Mouse (Mus musculus): ENCODE data around the gene Ccnd3. TPM values are rescaled to one million over a fixed set of nuclear protein-coding genes. Genes with fewer than 3 reads are reported as not detected.

Ccnd3 gene
- polyA plus RNA-seq, 1 experiment from 2014 or later = 394 TPM

- H3K27me3 ChIP-seq (replicated peaks) = no peaks in the 10 kb centered on the region
- WGBS = 70% methylated on average over 4 of the region's 4 CpGs
- H3K36me3 ChIP-seq = no peaks in the 10 kb centered on the region
- no peaks in the 10 kb centered on the region for H3K9me3 ChIP-seq
- ATAC-seq = no peak
- no peak overlapping the region for H3K4me2 ChIP-seq (replicated peaks)
- H3K4me3 ChIP-seq (replicated peaks) = no peak overlapping the region
- no peak overlapping the region for H3K27ac ChIP-seq
- no peaks in the 10 kb centered on the region for H3K4me1 ChIP-seq (replicated peaks)
- no peak overlapping the region for H3K9ac ChIP-seq
Observed at GRCm38 (mm10) chr17:47648966-47649365, 144.1 kb downstream of the Ccnd3 start.

Other genes starting within 250 kb of the Ccnd3 start
- gene Mrps10, start 136.2 kb upstream of the Ccnd3 start, polyA plus RNA-seq (2015; fragmentation: Nextera tagmentation; extraction: Ambion mirVana) = 75.5 and 83.0 TPM in 2 replicates
- gene Guca1b, start 119.7 kb upstream of the Ccnd3 start, polyA plus RNA-seq (2015; fragmentation: Nextera tagmentation; extraction: Ambion mirVana) = 0.52 and 0.78 TPM in 2 replicates
- gene Guca1a, start 104.5 kb upstream of the Ccnd3 start, polyA plus RNA-seq (2015; fragmentation: Nextera tagmentation; extraction: Ambion mirVana) = 2.0 and 2.3 TPM in 2 replicates
- gene AI661453, start 68.4 kb upstream of the Ccnd3 start, polyA plus RNA-seq (2015; fragmentation: Nextera tagmentation; extraction: Ambion mirVana) = 3.1 and 3.7 TPM in 2 replicates
- gene 1700001C19Rik, start 67.7 kb upstream of the Ccnd3 start, polyA plus RNA-seq (2015; fragmentation: Nextera tagmentation; extraction: Ambion mirVana) = 0.28 and 0.38 TPM in 2 replicates
- gene Taf8, start 2.8 kb upstream of the Ccnd3 start, polyA plus RNA-seq (2015; fragmentation: Nextera tagmentation; extraction: Ambion mirVana) = 20.4 and 21.9 TPM in 2 replicates
- gene Bysl, start 106.4 kb downstream of the Ccnd3 start, polyA plus RNA-seq (2015; fragmentation: Nextera tagmentation; extraction: Ambion mirVana) = 20.1 and 22.4 TPM in 2 replicates
- 39.8 and 41.2 TPM in 2 replicates for gene Med20, start 106.5 kb downstream of the Ccnd3 start, polyA plus RNA-seq (2015; fragmentation: Nextera tagmentation; extraction: Ambion mirVana)
- 0.54 and 0.88 TPM in 2 replicates for gene Gm20517, start 106.5 kb downstream of the Ccnd3 start, polyA plus RNA-seq (2015; fragmentation: Nextera tagmentation; extraction: Ambion mirVana)
- 5.9 and 6.3 TPM in 2 replicates for gene Usp49, start 125.6 kb downstream of the Ccnd3 start, polyA plus RNA-seq (2015; fragmentation: Nextera tagmentation; extraction: Ambion mirVana)
- 425 and 452 TPM in 2 replicates for gene Tomm6, start 183.3 kb downstream of the Ccnd3 start, polyA plus RNA-seq (2015; fragmentation: Nextera tagmentation; extraction: Ambion mirVana)
- gene Frs3, start 184.0 kb downstream of the Ccnd3 start, polyA plus RNA-seq (2015; fragmentation: Nextera tagmentation; extraction: Ambion mirVana) = 4.8 and 5.5 TPM in 2 replicates
- 0.18 and 0.24 TPM in 2 replicates for gene Gm21981, start 189.4 kb downstream of the Ccnd3 start, polyA plus RNA-seq (2015; fragmentation: Nextera tagmentation; extraction: Ambion mirVana)
- 0.40 and 0.52 TPM in 2 replicates for gene Prickle4, start 189.7 kb downstream of the Ccnd3 start, polyA plus RNA-seq (2015; fragmentation: Nextera tagmentation; extraction: Ambion mirVana)
- 0.93 and 0.99 TPM in 2 replicates for gene Pgc, start 221.8 kb downstream of the Ccnd3 start, polyA plus RNA-seq (2015; fragmentation: Nextera tagmentation; extraction: Ambion mirVana)
- 22.4 and 22.8 TPM in 2 replicates for gene Tfeb, start 232.0 kb downstream of the Ccnd3 start, polyA plus RNA-seq (2015; fragmentation: Nextera tagmentation; extraction: Ambion mirVana)

Measured in intestine, embryonic 15.5 days (tissue).